Mouse (Mus musculus): Measurements from ENCODE around the gene Tbc1d2. TPM values are rescaled to one million over a fixed set of nuclear protein-coding genes. Genes with fewer than 3 reads are reported as not detected.
"Not testable (repeated sequence)": the region's sequence is repeated elsewhere in the genome, so short reads cannot be mapped to it uniquely, and the experiment has no call there.

Tbc1d2 gene
- polyA plus RNA-seq, 1 experiment from 2014 or later = 0.47 TPM

DNA sequence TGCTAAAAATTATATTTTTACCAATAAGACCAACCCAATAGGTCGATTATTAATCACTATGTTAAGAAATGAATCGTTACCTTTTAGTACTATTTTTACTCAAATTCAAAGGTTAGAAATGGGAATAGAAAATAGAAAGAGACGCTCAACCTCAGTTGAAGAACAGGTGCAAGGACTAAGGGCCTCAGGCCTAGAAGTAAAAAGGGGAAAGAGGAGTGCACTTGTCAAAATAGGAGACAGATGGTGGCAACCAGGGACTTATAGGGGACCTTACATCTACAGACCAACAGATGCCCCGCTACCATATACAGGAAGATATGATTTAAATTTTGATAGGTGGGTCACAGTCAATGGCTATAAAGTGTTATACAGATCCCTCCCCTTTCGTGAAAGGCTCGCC, 65.9 kb downstream of the Tbc1d2 start:
- H3K4me3 ChIP-seq (ENCODE audit: low read depth, low read length); ATAC-seq; H3K4me2 ChIP-seq (ENCODE audit: low read length); H3K9me3 ChIP-seq (replicated peaks; ENCODE audit: control insufficient read depth, low read length); H3K27ac ChIP-seq (ENCODE audit: low read depth, low read length); H3K36me3 ChIP-seq (ENCODE audit: control insufficient read depth, insufficient read depth, low read length); H3K9ac ChIP-seq (ENCODE audit: low read length); DNase-seq (ENCODE audit: low spot score); H3K27me3 ChIP-seq (replicated peaks; ENCODE audit: control insufficient read depth, insufficient read depth, low read length); H3K4me1 ChIP-seq (ENCODE audit: control insufficient read depth, insufficient read depth, low read length): not testable (repeated sequence)
- WGBS = 96% methylated on average over 2 of the region's 6 CpGs

DNA sequence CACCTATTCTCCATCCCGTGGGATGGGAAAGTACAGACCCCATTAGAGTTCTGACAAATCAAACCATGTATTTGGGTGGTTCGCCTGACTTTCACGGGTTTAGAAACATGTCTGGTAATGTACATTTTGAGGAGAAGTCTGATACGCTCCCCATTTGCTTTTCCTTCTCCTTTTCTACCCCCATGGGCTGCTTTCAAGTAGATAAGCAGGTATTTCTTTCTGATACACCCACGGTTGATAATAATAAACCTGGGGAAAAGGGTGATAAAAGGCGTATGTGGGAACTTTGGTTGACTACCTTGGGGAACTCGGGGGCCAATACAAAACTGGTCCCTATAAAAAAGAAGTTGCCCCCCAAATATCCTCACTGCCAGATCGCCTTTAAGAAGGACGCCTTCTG, 68.0 kb downstream of the Tbc1d2 start:
- H3K27ac ChIP-seq (ENCODE audit: low read depth, low read length); H3K9ac ChIP-seq (ENCODE audit: low read length); H3K9me3 ChIP-seq (replicated peaks; ENCODE audit: control insufficient read depth, low read length); H3K36me3 ChIP-seq (ENCODE audit: control insufficient read depth, insufficient read depth, low read length); ATAC-seq; H3K4me2 ChIP-seq (ENCODE audit: low read length); H3K4me3 ChIP-seq (ENCODE audit: low read depth, low read length); DNase-seq (ENCODE audit: low spot score); H3K27me3 ChIP-seq (replicated peaks; ENCODE audit: control insufficient read depth, insufficient read depth, low read length); H3K4me1 ChIP-seq (ENCODE audit: control insufficient read depth, insufficient read depth, low read length): not testable (repeated sequence)
- 88% methylated on average over 9 of the region's 9 CpGs for WGBS

DNA sequence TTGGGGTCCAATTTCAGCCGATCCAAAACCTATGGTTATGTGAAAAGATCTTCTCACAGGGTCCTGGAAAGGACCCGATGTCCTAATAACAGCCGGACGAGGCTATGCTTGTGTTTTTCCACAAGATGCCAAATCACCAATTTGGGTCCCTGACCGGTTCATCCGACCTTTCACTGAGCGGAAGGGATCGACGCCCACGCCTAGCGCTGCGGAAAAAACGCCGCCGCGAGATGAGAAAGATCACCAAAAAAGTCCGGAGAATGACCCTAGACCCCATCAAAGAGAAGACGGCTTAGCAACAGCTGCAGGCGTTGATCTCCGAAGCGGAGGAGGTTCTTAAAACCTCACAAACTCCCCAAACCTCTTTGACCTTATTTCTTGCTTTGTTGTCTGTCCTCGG, 68.4 kb downstream of the Tbc1d2 start:
- H3K27ac ChIP-seq (ENCODE audit: low read depth, low read length); ATAC-seq; H3K4me2 ChIP-seq (ENCODE audit: low read length); H3K9me3 ChIP-seq (replicated peaks; ENCODE audit: control insufficient read depth, low read length); H3K9ac ChIP-seq (ENCODE audit: low read length); H3K4me3 ChIP-seq (ENCODE audit: low read depth, low read length); H3K27me3 ChIP-seq (replicated peaks; ENCODE audit: control insufficient read depth, insufficient read depth, low read length); H3K4me1 ChIP-seq (ENCODE audit: control insufficient read depth, insufficient read depth, low read length); H3K36me3 ChIP-seq (ENCODE audit: control insufficient read depth, insufficient read depth, low read length); DNase-seq (ENCODE audit: low spot score): not testable (repeated sequence)
- WGBS = 93% methylated on average over 22 of the region's 22 CpGs

DNA sequence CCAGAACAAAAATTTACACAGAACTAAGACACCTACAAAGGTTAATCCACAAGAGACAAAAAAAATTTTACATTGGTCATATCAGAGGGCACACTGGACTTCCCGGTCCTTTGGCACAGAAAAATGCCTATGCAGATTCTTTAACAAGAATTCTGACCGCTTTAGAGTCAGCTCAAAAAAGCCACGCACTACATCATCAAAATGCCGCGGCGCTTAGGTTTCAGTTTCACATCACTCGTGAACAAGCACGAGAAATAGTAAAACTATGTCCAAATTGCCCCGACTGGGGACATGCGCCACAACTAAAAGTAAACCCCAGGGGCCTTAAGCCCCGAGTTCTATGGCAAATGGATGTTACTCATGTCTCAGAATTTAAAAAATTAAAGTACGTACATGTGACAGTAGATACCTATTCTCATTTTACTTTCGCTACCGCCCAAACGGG, 69.2 kb downstream of the Tbc1d2 start:
- not testable (repeated sequence) for H3K9ac ChIP-seq (ENCODE audit: low read length); H3K27me3 ChIP-seq (replicated peaks; ENCODE audit: control insufficient read depth, insufficient read depth, low read length); ATAC-seq; H3K4me1 ChIP-seq (ENCODE audit: control insufficient read depth, insufficient read depth, low read length); H3K9me3 ChIP-seq (replicated peaks; ENCODE audit: control insufficient read depth, low read length); H3K36me3 ChIP-seq (ENCODE audit: control insufficient read depth, insufficient read depth, low read length); H3K27ac ChIP-seq (ENCODE audit: low read depth, low read length); DNase-seq (ENCODE audit: low spot score); H3K4me3 ChIP-seq (ENCODE audit: low read depth, low read length); H3K4me2 ChIP-seq (ENCODE audit: low read length)
- 91% methylated on average over 15 of the region's 15 CpGs for WGBS

DNA sequence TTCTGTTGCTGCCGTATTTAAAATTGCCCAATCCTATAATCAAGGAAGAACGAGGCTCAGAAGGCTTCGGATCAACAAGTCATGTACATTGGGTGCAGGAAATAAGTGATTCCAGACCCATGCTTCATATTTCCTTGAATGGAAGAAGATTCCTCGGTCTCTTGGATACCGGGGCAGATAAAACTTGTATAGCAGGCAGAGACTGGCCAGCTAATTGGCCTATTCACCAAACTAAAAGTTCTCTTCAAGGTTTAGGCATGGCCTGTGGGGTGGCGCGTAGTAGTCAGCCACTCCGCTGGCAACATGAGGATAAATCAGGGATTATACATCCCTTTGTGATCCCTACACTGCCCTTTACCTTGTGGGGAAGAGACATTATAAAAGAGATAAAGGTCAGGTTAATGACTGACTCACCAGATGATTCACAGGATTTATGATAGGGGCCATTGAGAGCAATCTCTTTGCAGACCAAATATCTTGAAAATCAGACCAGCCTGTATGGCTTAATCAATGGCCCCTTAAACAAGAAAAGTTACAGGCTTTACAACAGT, 71.1 kb downstream of the Tbc1d2 start:
- not testable (repeated sequence) for H3K9me3 ChIP-seq (replicated peaks; ENCODE audit: control insufficient read depth, low read length); H3K27me3 ChIP-seq (replicated peaks; ENCODE audit: control insufficient read depth, insufficient read depth, low read length); H3K36me3 ChIP-seq (ENCODE audit: control insufficient read depth, insufficient read depth, low read length); H3K27ac ChIP-seq (ENCODE audit: low read depth, low read length); H3K4me2 ChIP-seq (ENCODE audit: low read length); H3K9ac ChIP-seq (ENCODE audit: low read length); H3K4me3 ChIP-seq (ENCODE audit: low read depth, low read length); ATAC-seq; DNase-seq (ENCODE audit: low spot score); H3K4me1 ChIP-seq (ENCODE audit: control insufficient read depth, insufficient read depth, low read length)
- WGBS = 92% methylated on average over 8 of the region's 8 CpGs

DNA sequence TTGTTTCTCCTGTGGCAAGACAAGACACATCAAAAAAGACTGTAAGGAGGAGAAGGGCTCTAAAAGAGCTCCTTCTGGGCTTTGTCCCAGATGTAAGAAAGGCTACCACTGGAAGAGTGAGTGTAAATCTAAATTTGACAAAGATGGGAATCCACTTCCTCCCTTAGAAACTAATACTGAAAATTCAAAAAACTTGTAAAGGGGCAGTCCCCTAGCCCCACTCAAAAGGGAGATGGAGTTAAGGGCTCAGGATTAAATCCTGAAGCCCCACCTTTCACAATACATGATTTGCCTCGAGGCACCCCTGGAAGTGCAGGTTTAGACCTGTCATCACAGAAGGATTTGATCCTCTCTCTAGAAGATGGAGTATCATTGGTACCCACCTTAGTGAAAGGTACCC, 71.8 kb downstream of the Tbc1d2 start:
- H3K27ac ChIP-seq (ENCODE audit: low read depth, low read length) = no peak overlapping the region
- H3K36me3 ChIP-seq (ENCODE audit: control insufficient read depth, insufficient read depth, low read length) = no peaks in the 10 kb centered on the region
- no peak overlapping the region for H3K4me2 ChIP-seq (ENCODE audit: low read length)
- H3K4me1 ChIP-seq (ENCODE audit: control insufficient read depth, insufficient read depth, low read length) = no peaks in the 10 kb centered on the region
- no peak overlapping the region for H3K9ac ChIP-seq (ENCODE audit: low read length)
- DNase-seq (ENCODE audit: low spot score) (no peak), ATAC-seq (no peak)
- WGBS = 72% methylated on average over 1 of the region's 1 CpGs
- no peaks in the 10 kb centered on the region for H3K9me3 ChIP-seq (replicated peaks; ENCODE audit: control insufficient read depth, low read length)
- H3K4me3 ChIP-seq (ENCODE audit: low read depth, low read length) = no peak overlapping the region
- H3K27me3 ChIP-seq (replicated peaks; ENCODE audit: control insufficient read depth, insufficient read depth, low read length) = no peaks in the 10 kb centered on the region

DNA sequence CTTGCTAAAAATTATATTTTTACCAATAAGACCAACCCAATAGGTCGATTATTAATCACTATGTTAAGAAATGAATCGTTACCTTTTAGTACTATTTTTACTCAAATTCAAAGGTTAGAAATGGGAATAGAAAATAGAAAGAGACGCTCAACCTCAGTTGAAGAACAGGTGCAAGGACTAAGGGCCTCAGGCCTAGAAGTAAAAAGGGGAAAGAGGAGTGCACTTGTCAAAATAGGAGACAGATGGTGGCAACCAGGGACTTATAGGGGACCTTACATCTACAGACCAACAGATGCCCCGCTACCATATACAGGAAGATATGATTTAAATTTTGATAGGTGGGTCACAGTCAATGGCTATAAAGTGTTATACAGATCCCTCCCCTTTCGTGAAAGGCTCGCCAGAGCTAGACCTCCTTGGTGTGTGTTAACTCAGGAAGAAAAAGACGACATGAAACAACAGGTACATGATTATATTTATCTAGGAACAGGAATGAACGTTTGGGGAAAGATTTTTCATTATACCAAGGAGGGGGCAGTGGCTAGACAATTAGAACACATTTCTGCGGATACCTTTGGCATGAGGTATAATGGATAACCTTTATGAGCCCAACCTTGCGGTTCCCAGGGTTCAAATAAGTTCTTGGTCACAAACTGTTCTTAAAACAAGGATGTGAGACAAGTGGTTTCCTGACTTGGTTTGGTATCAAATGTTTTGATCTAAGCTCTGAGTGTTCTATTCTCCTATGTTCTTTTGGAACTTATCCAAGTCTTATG, 74.3 kb downstream of the Tbc1d2 start:
- not testable (repeated sequence) for H3K27ac ChIP-seq (ENCODE audit: low read depth, low read length); H3K4me1 ChIP-seq (ENCODE audit: control insufficient read depth, insufficient read depth, low read length); H3K36me3 ChIP-seq (ENCODE audit: control insufficient read depth, insufficient read depth, low read length); H3K9ac ChIP-seq (ENCODE audit: low read length); H3K4me3 ChIP-seq (ENCODE audit: low read depth, low read length); H3K4me2 ChIP-seq (ENCODE audit: low read length); ATAC-seq; DNase-seq (ENCODE audit: low spot score); H3K9me3 ChIP-seq (replicated peaks; ENCODE audit: control insufficient read depth, low read length); H3K27me3 ChIP-seq (replicated peaks; ENCODE audit: control insufficient read depth, insufficient read depth, low read length)
- 89% methylated on average over 6 of the region's 10 CpGs for WGBS

DNA sequence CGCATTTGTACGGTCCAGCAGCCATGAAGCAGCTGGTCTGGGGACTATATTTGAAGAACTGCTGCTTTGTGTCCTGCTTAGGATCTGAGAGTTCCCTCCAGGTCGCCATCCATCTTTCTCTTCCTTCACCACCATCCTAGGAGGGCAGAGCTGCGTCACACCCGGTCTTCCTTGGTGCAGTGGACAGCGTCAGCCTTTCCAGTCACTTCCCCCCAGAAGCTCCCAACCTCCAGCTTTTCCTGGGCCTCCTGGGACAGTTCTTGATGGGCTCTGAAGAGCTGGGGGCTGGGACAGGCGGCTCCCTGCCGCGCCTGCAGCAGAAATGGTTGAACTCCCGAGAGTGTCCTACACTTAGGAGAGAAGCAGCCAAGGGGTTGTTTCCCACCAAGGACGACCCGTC, 75.2 kb downstream of the Tbc1d2 start:
- ATAC-seq (no peak), DNase-seq (ENCODE audit: low spot score) (no peak)
- H3K27ac ChIP-seq (ENCODE audit: low read depth, low read length) = no peak overlapping the region
- WGBS = 89% methylated on average over 10 of the region's 12 CpGs
- no peak overlapping the region for H3K4me2 ChIP-seq (ENCODE audit: low read length)
- no peaks in the 10 kb centered on the region for H3K27me3 ChIP-seq (replicated peaks; ENCODE audit: control insufficient read depth, insufficient read depth, low read length)
- no peak overlapping the region for H3K4me3 ChIP-seq (ENCODE audit: low read depth, low read length)
- H3K9ac ChIP-seq (ENCODE audit: low read length) = no peak overlapping the region
- H3K36me3 ChIP-seq (ENCODE audit: control insufficient read depth, insufficient read depth, low read length) = no peaks in the 10 kb centered on the region
- no peaks in the 10 kb centered on the region for H3K4me1 ChIP-seq (ENCODE audit: control insufficient read depth, insufficient read depth, low read length)
- H3K9me3 ChIP-seq (replicated peaks; ENCODE audit: control insufficient read depth, low read length) = no peaks in the 10 kb centered on the region

DNA sequence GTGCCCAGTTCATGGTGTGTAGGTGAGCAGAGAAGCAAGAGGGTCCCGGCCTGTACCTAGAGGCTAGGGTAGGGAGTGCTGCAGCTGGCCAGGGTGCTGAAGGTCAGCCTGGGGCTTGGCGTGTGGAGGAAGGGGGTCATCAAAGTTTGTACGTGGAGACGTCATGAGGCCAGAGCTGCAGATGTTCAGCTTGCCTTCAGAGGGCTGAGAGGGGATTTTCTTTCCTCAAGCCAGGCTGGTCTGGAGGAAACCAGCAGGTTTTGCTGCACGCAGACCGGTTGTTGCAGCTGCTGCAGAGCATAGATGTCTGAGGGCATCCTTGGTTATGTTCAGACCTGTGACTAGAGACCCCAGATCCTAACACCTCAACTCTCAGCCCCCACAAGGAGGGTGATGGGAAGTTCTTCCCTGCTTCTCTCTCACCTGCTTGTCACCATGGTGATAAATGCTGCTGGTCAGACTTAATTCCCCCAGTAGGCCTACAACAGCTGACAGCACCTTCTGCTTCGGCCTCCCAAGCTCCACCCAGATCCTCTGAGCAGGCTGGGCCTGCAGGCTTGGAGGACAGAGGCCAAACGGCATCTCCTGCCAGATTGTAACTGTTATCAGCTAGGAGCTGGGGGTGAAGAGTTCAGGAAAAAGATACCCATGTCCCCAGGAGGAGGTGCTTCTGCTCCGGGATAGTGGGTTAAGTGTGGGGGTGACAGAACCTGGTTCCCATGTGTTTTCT, 75.8 kb downstream of the Tbc1d2 start:
- H3K9ac ChIP-seq (ENCODE audit: low read length) = no peak overlapping the region
- no peaks in the 10 kb centered on the region for H3K4me1 ChIP-seq (ENCODE audit: control insufficient read depth, insufficient read depth, low read length)
- no peak overlapping the region for H3K4me2 ChIP-seq (ENCODE audit: low read length)
- ATAC-seq = no peak
- no peak overlapping the region for H3K4me3 ChIP-seq (ENCODE audit: low read depth, low read length)
- H3K27ac ChIP-seq (ENCODE audit: low read depth, low read length) = no peak overlapping the region
- 77% methylated on average over 9 of the region's 9 CpGs for WGBS
- H3K27me3 ChIP-seq (replicated peaks; ENCODE audit: control insufficient read depth, insufficient read depth, low read length) = no peaks in the 10 kb centered on the region
- H3K9me3 ChIP-seq (replicated peaks; ENCODE audit: control insufficient read depth, low read length) = no peaks in the 10 kb centered on the region
- H3K36me3 ChIP-seq (ENCODE audit: control insufficient read depth, insufficient read depth, low read length) = no peaks in the 10 kb centered on the region
- DNase-seq (ENCODE audit: low spot score) = no peak

All from forebrain, embryonic 14.5 days (tissue).